Mouse (Mus musculus) bone marrow, adult 2 months (tissue): ENCODE results near the gene Vps13d.

ENCODE experiments used
- CTCF ChIP-seq: fragments of 200-500 bp; IDR thresholded peaks from 2 replicates; pipeline ENCODE4 v1.5.1; 2011; ENCODE audit warnings: low read length, control low read depth; ENCODE audit not compliant: control insufficient read depth, insufficient read depth
- POLR2A ChIP-seq: fragments of 200-500 bp; IDR thresholded peaks from 2 replicates; pipeline ENCODE4 v1.6.1; 2011; ENCODE audit warnings: low read depth, mild to moderate bottlenecking, control low read depth, low read length, borderline replicate concordance; ENCODE audit not compliant: control insufficient read depth

GRCm38 (mm10) chr4:145239049-145239830, 44.4 kb upstream of the Vps13d start:
- peak; percentile 38; the same call in 1 of the 2 replicates for TF ChIP-seq POLR2A
- no peak for TF ChIP-seq CTCF
